ENCODE assay signal across 9 mouse cellular contexts in the genomic region with DNA sequence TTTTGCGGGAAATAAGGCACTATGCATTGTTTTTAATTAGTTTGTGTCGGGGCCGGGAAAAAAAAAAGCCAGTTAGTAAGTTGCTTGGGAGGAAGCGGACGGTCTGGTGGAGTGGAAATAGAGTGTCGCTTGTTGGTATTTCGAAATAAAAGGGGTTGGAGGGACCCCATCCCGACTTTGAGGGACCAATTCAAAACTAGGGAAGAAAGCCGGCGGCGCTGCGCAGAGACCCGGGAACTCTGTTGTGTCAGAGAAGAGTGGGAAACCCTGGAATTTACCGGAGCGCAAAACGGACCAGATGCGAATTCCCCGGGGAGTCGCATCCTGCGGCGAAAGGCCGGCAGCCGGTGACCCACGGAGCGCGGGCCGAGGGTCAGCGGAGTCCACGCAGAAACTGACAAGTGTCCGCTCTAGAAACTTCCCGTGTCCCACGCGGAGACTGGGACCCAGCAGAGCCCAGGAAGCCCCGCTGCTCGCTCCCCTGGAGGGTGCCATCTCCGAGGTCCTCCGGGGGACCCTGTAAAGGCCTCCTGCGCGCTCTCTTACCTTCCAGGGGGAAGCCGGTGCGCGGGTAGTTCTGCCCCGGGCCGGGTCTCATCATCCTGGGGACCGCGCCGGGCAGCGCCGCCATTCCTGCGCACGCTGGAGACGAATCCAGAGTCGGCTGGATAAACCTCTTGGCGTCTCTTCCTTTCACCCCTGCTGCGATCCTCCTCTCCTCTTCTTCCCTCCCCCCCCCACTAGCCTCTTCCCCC. TPM values are rescaled to one million over a fixed set of nuclear protein-coding genes. Genes with fewer than 3 reads are reported as not detected.
DNase-seq lines count a peak whose midpoint lies in the region; ATAC-seq lines count a peak whose summit lies in the region.
"Had no signal": no experiment of that assay in that cellular context is flagged by ENCODE, and none has a peak within 500 bp of the region (broad histone marks: within the 10 kb centered on the region; RNA-seq: fewer than 3 reads in every experiment).

No protein-coding gene starts in this region.

- peak overlapping the region; percentile 49 for H3K4me2 ChIP-seq in kidney, embryonic 15.5 days
- peak overlapping the region; percentile 47 for H3K4me2 ChIP-seq in embryonic facial prominence, embryonic 15.5 days (replicated peaks)
- H3K4me2 ChIP-seq in neural tube, embryonic 14.5 days (ENCODE audit: low read depth, low read length): peak overlapping the region; percentile 44
- H3K4me2 ChIP-seq: liver, embryonic 15.5 days had no signal

- no peaks in the 10 kb centered on the region for H3K36me3 ChIP-seq in kidney, embryonic 15.5 days
- no peaks in the 10 kb centered on the region for H3K36me3 ChIP-seq in embryonic facial prominence, embryonic 15.5 days
- H3K36me3 ChIP-seq in limb, embryonic 10.5 days: no peaks in the 10 kb centered on the region
- no peaks in the 10 kb centered on the region for H3K36me3 ChIP-seq in neural tube, embryonic 14.5 days (ENCODE audit: control insufficient read depth, insufficient read depth, low read length)
- H3K36me3 ChIP-seq: liver, embryonic 15.5 days had no signal

- peak overlapping the region; percentile 27 for H3K4me3 ChIP-seq in kidney, embryonic 15.5 days (replicated peaks)
- peak overlapping the region; percentile 46 for H3K4me3 ChIP-seq in embryonic facial prominence, embryonic 15.5 days (replicated peaks)
- peak overlapping the region; percentile 32 for H3K4me3 ChIP-seq in limb, embryonic 10.5 days
- peak overlapping the region; percentile 29 for H3K4me3 ChIP-seq in neural tube, embryonic 14.5 days (ENCODE audit: low read depth, low read length)
- H3K4me3 ChIP-seq: liver, embryonic 15.5 days had no signal

- peaks cover 100% of the 10 kb centered on the region for H3K27me3 ChIP-seq in kidney, embryonic 15.5 days
- peaks cover 99% of the 10 kb centered on the region for H3K27me3 ChIP-seq in embryonic facial prominence, embryonic 15.5 days
- peaks cover 100% of the 10 kb centered on the region for H3K27me3 ChIP-seq in limb, embryonic 10.5 days (ENCODE audit: low read depth, poor library complexity, severe bottlenecking)
- peaks cover 25% of the 10 kb centered on the region for H3K27me3 ChIP-seq in neural tube, embryonic 14.5 days (ENCODE audit: control insufficient read depth, insufficient read depth, low read length)

- H3K9me3 ChIP-seq in kidney, embryonic 15.5 days (replicated peaks): no peaks in the 10 kb centered on the region
- H3K9me3 ChIP-seq in embryonic facial prominence, embryonic 15.5 days (replicated peaks): no peaks in the 10 kb centered on the region
- no peaks in the 10 kb centered on the region for H3K9me3 ChIP-seq in limb, embryonic 10.5 days (replicated peaks)
- H3K9me3 ChIP-seq in neural tube, embryonic 14.5 days (ENCODE audit: control insufficient read depth, low read length): no peaks in the 10 kb centered on the region
- H3K9me3 ChIP-seq: liver, embryonic 15.5 days had no signal

- peaks cover 32% of the 10 kb centered on the region for H3K4me1 ChIP-seq in kidney, embryonic 15.5 days
- H3K4me1 ChIP-seq in embryonic facial prominence, embryonic 15.5 days: peaks cover 41% of the 10 kb centered on the region
- peaks cover 48% of the 10 kb centered on the region for H3K4me1 ChIP-seq in limb, embryonic 10.5 days
- peaks cover 12% of the 10 kb centered on the region for H3K4me1 ChIP-seq in neural tube, embryonic 14.5 days (ENCODE audit: control insufficient read depth, insufficient read depth, low read length)
- H3K4me1 ChIP-seq: liver, embryonic 15.5 days had no signal

- under 1% methylated on average over 55 of the region's 55 CpGs for WGBS in kidney, embryonic 15.5 days
- WGBS in embryonic facial prominence, embryonic 15.5 days: 1% methylated on average over 48 of the region's 55 CpGs
- WGBS in limb, embryonic 10.5 days: under 1% methylated on average over 55 of the region's 55 CpGs
- WGBS in neural tube, embryonic 14.5 days: under 1% methylated on average over 55 of the region's 55 CpGs

- no peak overlapping the region for H3K9ac ChIP-seq in kidney, embryonic 15.5 days
- peak overlapping the region; percentile 29; the same call in 1 of the 2 replicates for H3K9ac ChIP-seq in embryonic facial prominence, embryonic 15.5 days
- H3K9ac ChIP-seq in neural tube, embryonic 14.5 days (replicated peaks; ENCODE audit: low read depth, low read length): 0 out of 2 replicates have a peak overlapping the region, but pooled peaks have one; percentile 25
- H3K9ac ChIP-seq: liver, embryonic 15.5 days had no signal

- DNase-seq in kidney, postnatal 36 days: no peak
- peak; percentile 69 for DNase-seq in limb, embryonic 10.5 days (ENCODE audit: low spot score)
- DNase-seq in cerebellum, adult 9-10 months: no peak
- no peak for DNase-seq in spleen, adult 18-20 months
- DNase-seq: kidney, postnatal 10 days had no signal

- ATAC-seq in kidney, embryonic 15.5 days (replicated peaks; ENCODE audit: low FRiP score): no peak
- no peak for ATAC-seq in embryonic facial prominence, embryonic 15.5 days (ENCODE audit: insufficient number of reproducible peaks, low FRiP score, low TSS enrichment, low read depth)
- ATAC-seq in neural tube, embryonic 14.5 days (ENCODE audit: low read depth): no peak

- H3K27ac ChIP-seq in kidney, embryonic 15.5 days: no peak overlapping the region
- peak overlapping the region; percentile 69 for H3K27ac ChIP-seq in embryonic facial prominence, embryonic 15.5 days (replicated peaks)
- H3K27ac ChIP-seq in limb, embryonic 10.5 days: no peak overlapping the region
- H3K27ac ChIP-seq in neural tube, embryonic 14.5 days (ENCODE audit: low read depth, low read length): no peak overlapping the region
- H3K27ac ChIP-seq: liver, embryonic 15.5 days had no signal

RNA-seq across cellular contexts. Expression of gene Pax7, which starts 0.9 kb away (rescaled TPM):
- polyA plus RNA-seq in kidney, embryonic 15.5 days (2015; fragmentation: Nextera tagmentation; extraction: Ambion mirVana): 0.05 and 0.10 TPM in 2 replicates
- polyA plus RNA-seq in embryonic facial prominence, embryonic 15.5 days (2015; fragmentation: Nextera tagmentation; extraction: Ambion mirVana): 1.7 and 2.6 TPM in 2 replicates
- 0.11 and 0.14 TPM in 2 replicates for polyA plus RNA-seq in limb, embryonic 10.5 days (2016; fragmentation: Nextera tagmentation; extraction: Ambion mirVana)
- polyA plus RNA-seq in neural tube, embryonic 14.5 days (2014; fragmentation: Nextera tagmentation; extraction: Ambion mirVana): 0.19 and 0.27 TPM in 2 replicates
